Mouse (Mus musculus): ENCODE results near the gene Pex6.

GRCm38 (mm10) chr17:46678416-46678815, 32.8 kb upstream of the Pex6 start, which contains the start of gene Mea1:
- TF ChIP-seq CTCF (IDR thresholded peaks at IDR 0.05; ENCODE audit: low read depth): no peak
- TF ChIP-seq EP300 (IDR thresholded peaks at IDR 0.05; ENCODE audit: low read depth): no peak
